Mouse (Mus musculus): ENCODE data around the gene Frat2.

- TF ChIP-seq FLI1 (IDR thresholded peaks at IDR 0.05; ENCODE audit: low read length) (no peak), GATA1 (IDR thresholded peaks at IDR 0.05; ENCODE audit: borderline replicate concordance, low read length) (no peak)
These were observed 40.4 kb downstream of the Frat2 start for GRCm38 (mm10) chr19:41807497-41807896.

All from megakaryocyte, embryonic 14.5 days (primary cell).